Mouse (Mus musculus) neural tube, embryonic 15.5 days (tissue): ENCODE measurements around the gene Cerk. TPM values are rescaled to one million over a fixed set of nuclear protein-coding genes. Genes with fewer than 3 reads are reported as not detected.
"Not testable (repeated sequence)": the region's sequence is repeated elsewhere in the genome, so short reads cannot be mapped to it uniquely, and the experiment has no call there.

Source experiments
- ATAC-seq: fragments of 200-750 bp; cut with Nextera tagmentation; 2 replicates; pipeline ENCODE4 v1.8.0; 2017; ENCODE audit warnings: mild to moderate bottlenecking, moderate TSS enrichment, moderate library complexity; ENCODE audit not compliant: low FRiP score
- H3K27ac ChIP-seq: fragments of 300-500 bp; sonication (generic); replicated peaks from 2 replicates; pipeline ENCODE4 v1.5.1; 2015; ENCODE audit warnings: mild to moderate bottlenecking, inconsistent platforms
- H3K27me3 ChIP-seq: fragments of 300-500 bp; sonication (generic); replicated peaks from 2 replicates; pipeline ENCODE4 v1.6.1; 2015; ENCODE audit warnings: inconsistent platforms
- H3K36me3 ChIP-seq: fragments of 300-500 bp; sonication (generic); 2 replicates; pipeline ENCODE4 v1.6.1; 2015; ENCODE audit warnings: inconsistent platforms
- H3K4me1 ChIP-seq: fragments of 300-500 bp; sonication (generic); 2 replicates; pipeline ENCODE4 v1.6.1; 2015; ENCODE audit warnings: inconsistent platforms
- H3K4me2 ChIP-seq: fragments of 300-500 bp; sonication (generic); 2 replicates; pipeline ENCODE4 v1.6.1; 2015; ENCODE audit warnings: inconsistent platforms, mild to moderate bottlenecking, moderate library complexity
- H3K4me3 ChIP-seq: fragments of 300-500 bp; sonication (generic); replicated peaks from 2 replicates; pipeline ENCODE4 v1.5.1; 2015; ENCODE audit warnings: mild to moderate bottlenecking, inconsistent platforms
- H3K9ac ChIP-seq: fragments of 300-500 bp; sonication (generic); replicated peaks from 2 replicates; pipeline ENCODE4 v1.6.1; 2015; ENCODE audit warnings: mild to moderate bottlenecking, inconsistent platforms
- H3K9me3 ChIP-seq: fragments of 300-500 bp; sonication (generic); replicated peaks from 2 replicates; pipeline ENCODE4 v1.6.1; 2016; ENCODE audit warnings: inconsistent platforms
- WGBS: fragments of 180-500 bp; shearing (Covaris S2); methylation state at CpG from one replicate; pipeline ENCODE4 v1.1.7; 2015; ENCODE audit warnings: mixed read lengths; 5-methylcytosine and 5-hydroxymethylcytosine counted together
- polyA plus RNA-seq: library from polyadenylated mRNA; unstranded; fragments of >200 nt; fragmentation: Nextera tagmentation; extraction: Ambion mirVana; gene quantifications from 2 replicates; pipeline ENCODE4 v1.2.1, GENCODE M21; 2015

The Cerk gene
- polyA plus RNA-seq, 1 experiment from 2014 or later = 27.5 TPM

GRCm38 (mm10) chr15:86168505-86168867 lies 17.5 kb downstream of the Cerk start:
- Histone ChIP-seq H3K36me3 (peaks cover 8% of the 10 kb centered on the region; the same call in 1 of the 2 replicates), H3K9me3 (no peaks in the 10 kb centered on the region), H3K4me1 (peaks cover 41% of the 10 kb centered on the region), H3K4me3 (no peak overlapping the region), H3K4me2 (no peak overlapping the region; the same call in 1 of the 2 replicates), H3K9ac (no peak overlapping the region), H3K27ac (peak overlapping the region; percentile 41; the same call in 1 of the 2 replicates), H3K27me3 (no peaks in the 10 kb centered on the region)
- 17% methylated on average over 7 of the region's 7 CpGs for WGBS
- ATAC-seq = 0 out of 2 replicates have a peak, but pooled peaks have one; percentile 25

DNA sequence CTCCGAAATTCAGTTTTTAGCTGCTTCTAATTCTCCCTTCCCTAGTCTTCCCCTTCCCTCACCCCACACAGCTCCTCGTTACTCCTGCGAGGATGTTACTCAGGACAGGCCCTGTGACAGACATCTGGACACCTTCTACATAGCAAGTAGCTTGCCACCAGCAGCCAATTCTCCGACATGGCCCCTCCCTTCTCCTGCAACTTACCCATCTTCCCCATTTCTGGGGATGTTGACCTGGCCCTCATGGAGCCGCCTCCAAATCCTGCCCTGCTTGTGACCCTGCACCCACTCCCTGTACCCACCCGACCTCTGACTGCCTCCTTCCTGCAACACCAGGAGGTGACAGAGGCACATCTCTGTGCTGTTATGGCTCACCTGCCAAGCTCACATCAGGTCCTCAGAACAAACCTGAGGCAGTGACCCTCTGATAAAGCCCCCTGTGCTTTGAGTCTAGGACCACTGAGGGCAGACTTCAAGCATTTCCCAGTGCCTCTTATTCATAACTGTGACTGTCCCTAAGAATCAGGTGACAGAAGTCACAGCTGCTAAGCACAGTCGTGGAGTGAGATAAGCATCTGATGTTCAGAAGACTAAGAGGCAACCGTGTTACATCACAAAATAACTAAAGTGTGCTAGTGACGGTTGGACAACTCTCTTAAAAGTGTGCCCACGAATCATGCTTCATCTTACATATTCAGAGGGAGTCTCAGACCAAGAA lies 18.0 kb downstream of the Cerk start:
- peak overlapping the region; percentile 41; the same call in 1 of the 2 replicates for H3K27ac ChIP-seq
- peaks cover 35% of the 10 kb centered on the region for H3K4me1 ChIP-seq
- H3K9me3 ChIP-seq = no peaks in the 10 kb centered on the region
- WGBS = 80% methylated on average over 10 of the region's 10 CpGs
- no peak overlapping the region for H3K4me2 ChIP-seq
- H3K4me3 ChIP-seq = no peak overlapping the region
- no peak overlapping the region for H3K9ac ChIP-seq
- ATAC-seq = no peak
- no peaks in the 10 kb centered on the region for H3K27me3 ChIP-seq
- peaks cover 10% of the 10 kb centered on the region; the same call in 1 of the 2 replicates for H3K36me3 ChIP-seq

- no peak overlapping the region for H3K4me2 ChIP-seq
- WGBS = 95% methylated on average over 7 of the region's 7 CpGs
- H3K9me3 ChIP-seq = no peaks in the 10 kb centered on the region
- H3K27ac ChIP-seq = no peak overlapping the region
- peaks cover 34% of the 10 kb centered on the region for H3K4me1 ChIP-seq
- H3K36me3 ChIP-seq = peaks cover 18% of the 10 kb centered on the region
- H3K27me3 ChIP-seq = no peaks in the 10 kb centered on the region
- no peak for ATAC-seq
- H3K9ac ChIP-seq = no peak overlapping the region
- H3K4me3 ChIP-seq = no peak overlapping the region
Observed at GRCm38 (mm10) chr15:86167032-86167655, 18.8 kb downstream of the Cerk start.

DNA sequence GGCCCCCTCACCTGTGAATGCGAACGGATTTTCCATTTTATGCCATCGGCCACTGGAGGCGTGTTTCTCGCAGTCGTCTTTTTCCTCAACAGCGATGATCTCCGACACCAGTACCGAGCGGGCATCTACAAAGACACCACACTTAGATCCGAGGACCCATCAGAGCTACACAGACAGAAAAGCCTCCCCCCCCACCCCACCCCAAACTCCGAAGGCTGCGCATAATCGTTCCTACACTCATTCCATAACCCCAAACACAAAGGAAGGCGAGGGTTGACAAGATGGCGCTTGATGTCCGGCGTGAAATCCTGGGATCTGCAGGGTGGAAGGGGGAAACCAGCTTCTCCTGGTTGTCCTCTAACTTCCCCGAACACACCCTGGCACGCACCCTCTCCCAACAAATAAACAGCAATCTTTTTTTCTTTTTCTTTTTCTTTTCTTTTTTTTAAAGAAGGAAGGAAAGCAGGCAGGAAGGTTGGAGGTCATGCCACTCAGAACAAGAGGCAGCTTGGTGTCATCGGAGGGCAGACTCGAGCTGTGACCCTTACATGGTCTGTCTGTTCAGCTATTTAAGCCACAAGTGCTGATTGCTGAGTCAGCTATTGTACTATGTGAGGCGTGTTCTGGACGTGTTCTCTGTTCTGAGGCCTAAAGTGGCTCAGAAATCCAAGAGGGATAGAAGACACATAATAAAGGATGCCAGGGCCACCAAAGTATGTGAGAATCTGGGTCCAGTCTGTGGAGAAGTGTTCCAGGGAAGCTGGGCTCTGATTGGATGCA lies 19.9 kb downstream of the Cerk start:
- Histone ChIP-seq H3K4me3 (no peak overlapping the region), H3K4me1 (peaks cover 34% of the 10 kb centered on the region), H3K9me3 (no peaks in the 10 kb centered on the region), H3K27ac (no peak overlapping the region), H3K27me3 (no peaks in the 10 kb centered on the region), H3K4me2 (no peak overlapping the region), H3K36me3 (peaks cover 26% of the 10 kb centered on the region), H3K9ac (no peak overlapping the region)
- 93% methylated on average over 24 of the region's 24 CpGs for WGBS
- ATAC-seq = no peak

DNA sequence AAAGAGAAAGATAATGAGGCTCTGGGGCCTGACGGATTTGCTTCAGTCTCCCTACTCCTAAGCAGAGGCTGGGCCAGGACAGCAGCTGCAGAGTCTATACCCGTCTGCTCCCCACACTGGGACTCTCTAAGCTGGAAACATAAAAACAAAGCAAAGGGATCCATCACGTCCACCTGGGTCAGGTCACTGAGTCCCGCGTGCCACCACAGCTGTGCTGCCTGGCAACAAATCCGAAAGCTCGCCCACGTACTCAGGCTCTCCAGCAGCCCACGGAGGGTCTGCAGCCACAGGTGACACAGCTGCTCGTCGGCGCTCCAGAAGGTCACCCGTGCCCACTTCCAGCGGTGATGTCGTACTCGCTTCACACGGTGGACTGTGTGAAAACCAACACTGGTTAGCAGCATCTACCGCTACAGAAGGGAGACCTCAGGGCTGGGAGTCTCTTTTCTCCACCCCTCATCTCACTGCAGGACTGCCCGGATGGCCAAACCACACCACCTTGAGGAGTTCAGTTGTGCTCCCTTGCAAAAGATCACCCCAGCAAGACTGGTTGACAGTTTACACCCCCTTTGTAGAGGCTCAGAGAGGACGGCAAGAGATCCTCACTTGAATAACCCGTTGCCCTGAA lies 21.1 kb downstream of the Cerk start:
- WGBS = 74% methylated on average over 21 of the region's 21 CpGs
- Histone ChIP-seq H3K4me3 (no peak overlapping the region), H3K4me1 (peaks cover 28% of the 10 kb centered on the region), H3K4me2 (no peak overlapping the region), H3K9me3 (no peaks in the 10 kb centered on the region), H3K36me3 (peaks cover 26% of the 10 kb centered on the region), H3K27me3 (no peaks in the 10 kb centered on the region), H3K27ac (no peak overlapping the region), H3K9ac (no peak overlapping the region)
- ATAC-seq = no peak

DNA sequence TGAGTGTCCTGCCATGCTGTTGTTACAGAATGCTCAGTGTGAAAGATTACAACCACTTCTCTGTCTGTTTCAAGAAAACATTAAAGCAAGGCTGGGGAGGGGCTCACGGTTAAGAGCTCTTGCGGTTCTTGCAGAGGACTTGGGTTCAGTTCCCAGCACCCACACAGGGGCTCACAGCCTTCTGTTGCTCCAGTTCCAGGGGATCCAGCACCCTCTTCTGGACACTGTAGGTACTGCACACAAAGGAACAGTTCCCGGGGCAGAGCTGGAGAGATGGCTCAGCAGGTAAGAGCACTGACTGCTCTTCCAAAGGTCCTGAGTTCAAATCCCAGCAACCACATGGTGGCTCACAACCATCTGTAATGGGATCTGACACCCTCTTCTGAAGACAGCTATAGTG lies 24.1 kb downstream of the Cerk start:
- H3K4me3 ChIP-seq = not testable (repeated sequence)
- 99% methylated on average over 3 of the region's 3 CpGs for WGBS

DNA sequence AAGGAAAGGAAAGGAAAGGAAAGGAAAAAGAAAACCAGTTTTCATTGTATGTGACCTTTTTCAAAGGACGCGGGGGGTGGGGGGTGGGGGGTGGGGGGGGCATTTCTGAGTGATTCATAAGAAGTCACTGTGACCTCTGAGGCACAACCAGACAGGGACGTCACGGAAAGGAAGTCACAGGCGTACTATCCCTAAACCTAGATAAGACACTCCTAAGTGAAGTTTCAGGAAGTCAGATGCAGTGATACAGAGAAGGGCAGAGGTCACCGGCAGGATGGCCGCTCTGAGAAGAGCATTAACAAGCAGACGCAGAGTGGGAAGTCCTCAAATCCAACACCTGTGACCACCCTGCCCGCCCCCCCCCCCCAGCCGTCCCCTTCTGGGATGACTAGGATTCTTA lies 25.0 kb downstream of the Cerk start:
- H3K27me3 ChIP-seq = no peaks in the 10 kb centered on the region
- no peak overlapping the region for H3K9ac ChIP-seq
- H3K4me3 ChIP-seq = no peak overlapping the region
- no peak overlapping the region for H3K27ac ChIP-seq
- WGBS = 85% methylated on average over 10 of the region's 10 CpGs
- H3K36me3 ChIP-seq = peaks cover 33% of the 10 kb centered on the region
- H3K4me2 ChIP-seq = no peak overlapping the region
- no peaks in the 10 kb centered on the region for H3K9me3 ChIP-seq
- H3K4me1 ChIP-seq = peaks cover 9% of the 10 kb centered on the region; the same call in 1 of the 2 replicates
- ATAC-seq = no peak

More for the DNA sequence above, 24.1 kb downstream of the Cerk start:
- not testable (repeated sequence) for H3K27ac ChIP-seq, H3K9ac ChIP-seq, H3K27me3 ChIP-seq, H3K4me1 ChIP-seq, ATAC-seq, H3K4me2 ChIP-seq, H3K9me3 ChIP-seq
- peaks cover 26% of the 10 kb centered on the region for H3K36me3 ChIP-seq

DNA sequence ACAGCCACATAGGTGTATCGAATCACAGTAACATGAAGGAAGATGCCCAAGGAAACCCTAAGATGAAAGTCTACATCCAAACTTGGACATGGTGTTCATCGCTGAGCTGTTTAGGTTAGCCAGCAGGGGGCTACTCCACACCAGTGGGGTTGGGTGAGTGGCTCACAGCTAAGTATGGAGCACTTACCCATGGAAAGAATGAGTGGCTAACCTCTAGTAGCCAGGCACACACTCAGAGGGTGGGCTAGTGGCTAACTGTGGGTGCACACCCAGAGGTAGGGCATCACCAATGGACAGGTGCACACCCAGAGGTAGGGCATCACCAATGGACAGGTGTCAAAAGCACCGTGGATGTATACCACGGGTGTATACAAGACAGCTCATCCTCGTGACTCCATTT lies 26.2 kb downstream of the Cerk start:
- 96% methylated on average over 5 of the region's 5 CpGs for WGBS
- Histone ChIP-seq H3K4me1 (peaks cover 3% of the 10 kb centered on the region; the same call in 1 of the 2 replicates), H3K27me3 (no peaks in the 10 kb centered on the region), H3K4me2 (no peak overlapping the region), H3K36me3 (peaks cover 37% of the 10 kb centered on the region), H3K9ac (no peak overlapping the region), H3K4me3 (no peak overlapping the region), H3K27ac (no peak overlapping the region), H3K9me3 (no peaks in the 10 kb centered on the region)
- no peak for ATAC-seq

DNA sequence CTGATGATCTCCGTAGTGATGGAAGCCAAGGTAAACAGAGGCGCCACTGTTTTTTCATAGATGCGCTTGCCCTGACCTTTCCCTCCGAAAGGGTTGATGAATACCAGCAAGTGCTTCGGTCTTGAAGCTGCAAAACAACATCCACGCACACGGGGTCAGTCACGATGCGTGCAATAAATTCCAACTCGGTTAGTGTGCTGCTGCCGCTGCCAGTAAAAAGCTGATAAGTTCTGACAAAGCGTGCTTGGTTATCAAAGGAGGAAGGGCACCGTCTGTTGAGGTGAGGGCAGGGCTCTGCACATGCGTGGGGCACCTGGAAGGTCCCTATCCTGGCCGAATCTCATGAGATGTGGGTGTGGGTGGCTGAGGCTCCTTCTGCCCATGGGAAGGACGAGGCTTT lies 26.8 kb downstream of the Cerk start:
- Histone ChIP-seq H3K4me1 (no peaks in the 10 kb centered on the region), H3K9ac (no peak overlapping the region), H3K27me3 (no peaks in the 10 kb centered on the region), H3K27ac (no peak overlapping the region), H3K4me2 (no peak overlapping the region), H3K36me3 (peaks cover 39% of the 10 kb centered on the region), H3K4me3 (no peak overlapping the region), H3K9me3 (no peaks in the 10 kb centered on the region)
- ATAC-seq = no peak
- WGBS = 78% methylated on average over 16 of the region's 16 CpGs

DNA sequence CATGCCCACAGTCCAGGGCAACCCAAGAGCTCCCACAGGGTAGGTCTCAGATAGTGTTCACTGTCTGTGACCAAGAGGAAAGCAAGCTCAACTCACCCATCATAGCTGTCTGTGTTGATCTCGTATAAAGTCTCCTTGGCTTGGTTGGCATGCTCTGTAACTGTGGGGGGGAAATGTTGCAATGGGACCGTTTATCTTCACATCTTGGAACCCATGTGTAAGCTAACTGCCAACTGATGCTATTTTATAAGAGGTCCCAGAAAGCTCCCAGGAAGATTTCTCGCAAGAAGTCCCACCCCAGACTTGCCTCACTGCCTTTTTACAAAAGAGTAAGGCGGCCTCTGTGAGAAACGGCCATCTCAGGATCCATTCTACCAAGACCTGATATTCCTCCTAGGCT lies 29.4 kb downstream of the Cerk start:
- Histone ChIP-seq H3K27me3 (no peaks in the 10 kb centered on the region), H3K4me2 (no peak overlapping the region), H3K4me1 (no peaks in the 10 kb centered on the region), H3K9me3 (no peaks in the 10 kb centered on the region), H3K9ac (no peak overlapping the region), H3K4me3 (no peak overlapping the region), H3K27ac (no peak overlapping the region), H3K36me3 (peaks cover 35% of the 10 kb centered on the region)
- WGBS = 79% methylated on average over 5 of the region's 5 CpGs
- ATAC-seq = no peak

GRCm38 (mm10) chr15:86153481-86153960 lies 32.4 kb downstream of the Cerk start:
- Histone ChIP-seq H3K4me3 (no peak overlapping the region), H3K9me3 (no peaks in the 10 kb centered on the region), H3K27me3 (no peaks in the 10 kb centered on the region), H3K27ac (no peak overlapping the region), H3K4me1 (no peaks in the 10 kb centered on the region), H3K4me2 (no peak overlapping the region), H3K9ac (no peak overlapping the region), H3K36me3 (peaks cover 52% of the 10 kb centered on the region)
- 79% methylated on average over 12 of the region's 12 CpGs for WGBS
- no peak for ATAC-seq
